8 mouse cellular contexts compared by ENCODE assay signal in genomic region chr5:98030091-98030901, GRCm38 (mm10). TPM values are rescaled to one million over a fixed set of nuclear protein-coding genes. Genes with fewer than 3 reads are reported as not detected.
A peak's percentile ranks its signal among the peaks of the same experiment; 100 is the strongest.
DNase-seq lines count a peak whose midpoint lies in the region; ATAC-seq and TF ChIP-seq lines count a peak whose summit lies in the region.

No protein-coding gene starts in this region.

- no peak for TF ChIP-seq EP300 in liver, postnatal 0 days (IDR thresholded peaks at IDR 0.05; ENCODE audit: low read depth)

- H3K36me3 ChIP-seq in testis, adult 2 months (ENCODE audit: control insufficient read depth, insufficient read depth, low read length), result no peaks in the 10 kb centered on the region
- H3K36me3 ChIP-seq in intestine, embryonic 14.5 days (ENCODE audit: control insufficient read depth, insufficient read depth, low read length), result peaks cover 18% of the 10 kb centered on the region
- H3K36me3 ChIP-seq in liver, postnatal 0 days (replicated peaks; ENCODE audit: insufficient read depth, low read length), result 0 out of 2 replicates have a peak, but pooled peaks cover 6% of the 10 kb centered on the region
- H3K36me3 ChIP-seq in neural tube, embryonic 12.5 days, result no peaks in the 10 kb centered on the region

- H3K9me3 ChIP-seq in intestine, embryonic 14.5 days (ENCODE audit: control insufficient read depth, low read length), result no peaks in the 10 kb centered on the region
- no peaks in the 10 kb centered on the region for H3K9me3 ChIP-seq in liver, postnatal 0 days (ENCODE audit: low read length)
- no peaks in the 10 kb centered on the region for H3K9me3 ChIP-seq in neural tube, embryonic 12.5 days

- peak overlapping the region; percentile 62 for H3K4me2 ChIP-seq in intestine, embryonic 14.5 days (ENCODE audit: low read length)
- H3K4me2 ChIP-seq in liver, postnatal 0 days (ENCODE audit: low read depth, low read length), result peak overlapping the region; percentile 83
- peak overlapping the region; percentile 86 for H3K4me2 ChIP-seq in neural tube, embryonic 12.5 days (replicated peaks)

- peaks cover 11% of the 10 kb centered on the region for H3K4me1 ChIP-seq in testis, adult 2 months (ENCODE audit: control insufficient read depth, insufficient read depth, low read length)
- peaks cover 23% of the 10 kb centered on the region for H3K4me1 ChIP-seq in intestine, embryonic 14.5 days (replicated peaks; ENCODE audit: control insufficient read depth, insufficient read depth, low read length)
- peaks cover 2% of the 10 kb centered on the region; the same call in 1 of the 2 replicates for H3K4me1 ChIP-seq in liver, postnatal 0 days (ENCODE audit: insufficient read depth)
- H3K4me1 ChIP-seq in neural tube, embryonic 12.5 days, result no peaks in the 10 kb centered on the region

- no peak for DNase-seq in testis, postnatal 10 days (ENCODE audit: low spot score)
- DNase-seq in cerebellum, adult 9-11 months, result peak; percentile 2
- DNase-seq in gastrocnemius, postnatal 14 days, result peak; percentile 73
- DNase-seq in intestine, embryonic 14.5 days (ENCODE audit: low spot score), result peak; percentile 88
- peak; percentile 65 for DNase-seq in liver, postnatal 0 days
- DNase-seq in thymus, postnatal 4 days, result peak; percentile 68

- WGBS in intestine, embryonic 14.5 days, result under 1% methylated on average over 36 of the region's 36 CpGs
- WGBS in liver, postnatal 0 days (ENCODE audit: insufficient replicate concordance), result 1% methylated on average over 34 of the region's 36 CpGs
- WGBS in neural tube, embryonic 12.5 days, result under 1% methylated on average over 36 of the region's 36 CpGs

- no peak overlapping the region for H3K27ac ChIP-seq in testis, adult 2 months (ENCODE audit: control insufficient read depth, insufficient read depth, low read depth, low read length)
- H3K27ac ChIP-seq in intestine, embryonic 14.5 days (ENCODE audit: low read depth), result peak overlapping the region; percentile 84
- H3K27ac ChIP-seq in liver, postnatal 0 days (ENCODE audit: low read depth), result peak overlapping the region; percentile 82
- 0 out of 2 replicates have a peak overlapping the region, but pooled peaks have one; percentile 63 for H3K27ac ChIP-seq in neural tube, embryonic 12.5 days

- intact Hi-C loops in gastrocnemius, postnatal 14 days (cut with DNase I; ENCODE audit: low total_unique reads), result no loop called here

- peak overlapping the region; percentile 82 for H3K4me3 ChIP-seq in testis, adult 2 months (ENCODE audit: control insufficient read depth, low read depth, low read length)
- H3K4me3 ChIP-seq in intestine, embryonic 14.5 days (ENCODE audit: low read depth, low read length), result peak overlapping the region; percentile 85
- peak overlapping the region; percentile 75 for H3K4me3 ChIP-seq in liver, postnatal 0 days (ENCODE audit: low read depth, low read length)
- peak overlapping the region; percentile 66 for H3K4me3 ChIP-seq in neural tube, embryonic 12.5 days

- no peak for TF ChIP-seq CTCF in testis, adult 2 months (IDR thresholded peaks at IDR 0.05; ENCODE audit: control insufficient read depth, insufficient read depth, insufficient replicate concordance, low read depth, low read length)
- no peak for TF ChIP-seq CTCF in liver, postnatal 0 days (IDR thresholded peaks at IDR 0.05; ENCODE audit: low read depth)

- peak overlapping the region; percentile 77 for H3K9ac ChIP-seq in intestine, embryonic 14.5 days (ENCODE audit: low read length)
- H3K9ac ChIP-seq in liver, postnatal 0 days (replicated peaks), result peak overlapping the region; percentile 81
- peak overlapping the region; percentile 73 for H3K9ac ChIP-seq in neural tube, embryonic 12.5 days

- no peaks in the 10 kb centered on the region for H3K27me3 ChIP-seq in testis, adult 2 months (ENCODE audit: control insufficient read depth, insufficient read depth, low read length)
- H3K27me3 ChIP-seq in intestine, embryonic 14.5 days (replicated peaks; ENCODE audit: control insufficient read depth, insufficient read depth, low read length), result no peaks in the 10 kb centered on the region
- no peaks in the 10 kb centered on the region for H3K27me3 ChIP-seq in liver, postnatal 0 days (ENCODE audit: insufficient read depth, low read length)
- H3K27me3 ChIP-seq in neural tube, embryonic 12.5 days (replicated peaks), result 0 out of 2 replicates have a peak, but pooled peaks cover 5% of the 10 kb centered on the region

- TF ChIP-seq POLR2A in testis, adult 2 months (IDR thresholded peaks at IDR 0.05; ENCODE audit: control insufficient read depth, low read depth, low read length), result no peak

- ATAC-seq in intestine, embryonic 14.5 days (replicated peaks; ENCODE audit: low FRiP score, low TSS enrichment, low read depth), result peak; percentile 76
- peak; percentile 78 for ATAC-seq in liver, postnatal 0 days
- peak; percentile 88 for ATAC-seq in neural tube, embryonic 12.5 days (ENCODE audit: low FRiP score, low read depth)

RNA-seq across cellular contexts. Expression of gene Antxr2, which starts 0.5 kb away (rescaled TPM):
- polyA plus RNA-seq in testis, adult 2 months (2012; rRNA removed), result 2.2 and 2.7 TPM in 2 replicates
- total RNA-seq in gastrocnemius, postnatal 14 days (2021), result 10 to 100 TPM; 16.2 to 19.3 TPM
- polyA plus RNA-seq in intestine, embryonic 14.5 days (2014; fragmentation: Nextera tagmentation; extraction: Ambion mirVana), result 23.7 and 24.6 TPM in 2 replicates
- 4.6 and 5.8 TPM in 2 replicates for polyA plus RNA-seq in liver, postnatal 0 days (2015; fragmentation: Nextera tagmentation; extraction: Ambion mirVana)
- polyA plus RNA-seq in neural tube, embryonic 12.5 days (2016; fragmentation: Nextera tagmentation; extraction: Ambion mirVana), result 12.7 and 14.0 TPM in 2 replicates
